Mouse (Mus musculus) testis, adult 2 months (tissue): Measurements from ENCODE around the gene Qtrt1.

Experiments
- CTCF ChIP-seq: fragments of 200-500 bp; IDR thresholded peaks from 2 replicates; pipeline ENCODE4 v1.5.1; 2012; ENCODE audit warnings: low read depth, mild to moderate bottlenecking, inconsistent platforms, low read length, moderate library complexity; ENCODE audit not compliant: control insufficient read depth, insufficient read depth, insufficient replicate concordance
- POLR2A ChIP-seq: fragments of 200-500 bp; IDR thresholded peaks from 2 replicates; pipeline ENCODE4 v1.6.1; 2012; ENCODE audit warnings: low read depth, mild to moderate bottlenecking, inconsistent platforms, low read length, moderate library complexity; ENCODE audit not compliant: control insufficient read depth

- no peak for TF ChIP-seq CTCF
- no peak for TF ChIP-seq POLR2A
Observed at GRCm38 (mm10) chr9:21392646-21393175, 18.9 kb upstream of the Qtrt1 start.
